Mouse (Mus musculus): ENCODE data around the gene Myo18b. TPM values are rescaled to one million over a fixed set of nuclear protein-coding genes. Genes with fewer than 3 reads are reported as not detected.

Myo18b gene
- total RNA-seq, 2 experiments from 2014 or later, result 327 to 359 TPM

DNA sequence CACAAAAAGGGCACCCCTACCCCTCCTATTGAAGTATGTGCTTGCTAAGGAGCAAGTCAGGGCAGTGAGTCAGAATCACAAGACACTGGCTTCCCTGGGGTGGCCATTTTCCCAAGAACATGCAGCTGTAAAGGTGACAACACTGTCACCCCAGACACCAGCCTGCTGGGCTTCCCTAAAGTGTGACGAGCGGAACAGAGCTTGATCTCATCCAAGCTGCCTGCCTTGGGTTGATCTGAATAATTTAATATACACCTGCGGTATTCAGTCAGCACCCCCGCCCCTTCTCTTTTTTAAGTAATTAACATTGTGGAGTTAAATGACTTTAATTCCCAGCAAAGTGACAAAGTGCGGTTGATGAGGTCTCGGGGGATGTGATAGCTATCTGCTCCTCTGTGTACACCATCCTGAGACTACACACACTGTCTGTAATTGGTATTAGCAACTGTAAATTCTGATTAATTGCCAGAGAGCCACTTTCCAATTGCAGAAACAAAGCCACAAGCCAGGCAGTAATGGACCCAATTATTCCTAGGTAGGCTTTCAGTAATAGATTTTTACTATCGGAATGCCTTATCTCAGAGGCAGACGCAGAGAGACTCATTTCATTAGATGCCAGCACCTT is 148.7 kb downstream of the Myo18b start:
- DNase-seq, result no peak

GRCm38 (mm10) chr5:112745176-112745575 is 151.0 kb downstream of the Myo18b start:
- DNase-seq, result no peak

DNA sequence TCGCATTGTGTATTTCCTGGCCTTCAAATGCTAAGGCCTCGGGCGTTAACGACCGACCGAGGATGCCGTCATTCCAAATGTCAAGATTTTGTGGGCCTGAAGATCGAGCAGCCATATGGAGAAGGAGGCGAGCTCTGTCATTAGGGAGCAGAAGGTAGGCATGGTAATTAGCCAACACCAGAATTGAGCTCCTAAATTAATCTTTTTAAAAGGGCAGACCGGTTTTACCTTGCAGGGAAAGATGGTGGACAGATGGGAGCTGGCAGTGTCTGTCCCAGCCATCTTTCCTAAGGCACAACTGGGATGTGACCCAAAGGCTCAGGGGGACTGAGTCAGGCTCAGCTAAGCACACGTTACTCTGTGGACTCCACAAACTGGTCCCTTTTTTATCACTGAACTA is 151.6 kb downstream of the Myo18b start:
- no peak for DNase-seq

DNA sequence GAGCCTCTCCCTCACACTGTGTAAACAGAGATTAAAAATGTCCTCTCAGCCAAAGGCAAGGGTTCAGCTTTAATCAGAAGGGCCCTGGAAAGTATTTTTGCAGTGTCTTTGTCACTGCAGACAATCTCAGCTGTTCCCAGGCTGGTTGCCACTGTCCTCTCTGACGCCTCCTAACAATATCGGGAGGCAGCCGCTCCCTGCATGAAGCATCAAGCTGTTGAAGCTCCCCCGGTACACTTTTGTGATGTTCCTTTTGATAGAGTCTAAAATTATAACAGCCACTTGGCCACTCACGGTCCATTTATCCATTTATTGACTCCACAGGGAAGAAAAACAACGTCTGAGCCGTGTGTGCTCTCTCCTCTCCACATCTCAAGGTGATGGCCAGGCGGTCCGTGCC is 153.0 kb downstream of the Myo18b start:
- no peak for DNase-seq

GRCm38 (mm10) chr5:112740651-112741050 is 155.5 kb downstream of the Myo18b start:
- no peak for DNase-seq

DNA sequence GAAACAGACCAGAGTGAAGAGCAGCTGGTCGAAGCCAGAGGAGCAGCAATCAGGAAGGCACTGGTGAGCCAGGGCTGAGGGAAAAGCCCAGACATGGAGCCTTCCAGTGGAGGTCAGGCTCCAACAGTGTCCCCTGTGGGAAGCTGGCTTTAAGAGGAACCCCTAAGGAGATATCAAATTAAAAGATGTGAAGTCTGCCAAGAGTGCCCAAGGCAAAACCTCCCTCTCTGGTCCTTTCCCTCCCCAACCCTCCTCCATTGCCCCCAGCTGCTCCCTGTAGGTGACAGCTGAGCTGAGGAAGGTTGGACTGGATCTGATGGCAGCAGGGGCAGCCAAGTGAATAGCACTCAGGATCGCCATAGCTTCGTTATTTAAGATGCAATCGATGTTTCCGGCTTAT is 161.1 kb downstream of the Myo18b start:
- DNase-seq, result no peak

DNA sequence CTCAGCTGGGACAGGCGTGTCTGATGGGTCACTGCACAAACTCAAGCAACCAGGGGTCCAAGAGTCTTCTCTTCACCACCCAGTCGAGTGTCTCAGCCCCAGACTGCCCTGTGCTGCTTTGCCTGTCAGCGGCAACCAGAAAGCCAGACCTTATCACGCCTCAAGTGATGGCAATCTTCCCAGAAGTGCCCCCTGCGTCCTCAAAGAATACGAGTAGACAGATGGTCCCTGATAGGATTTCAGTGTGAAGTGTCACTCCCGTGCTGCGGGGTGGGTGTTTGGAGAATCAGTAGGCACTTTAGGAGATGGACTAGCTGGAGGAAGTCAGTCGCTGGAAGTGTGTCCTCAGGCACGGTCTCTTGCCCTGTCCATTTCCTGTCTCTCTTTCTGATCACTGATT is 165.6 kb downstream of the Myo18b start:
- no peak for DNase-seq

DNA sequence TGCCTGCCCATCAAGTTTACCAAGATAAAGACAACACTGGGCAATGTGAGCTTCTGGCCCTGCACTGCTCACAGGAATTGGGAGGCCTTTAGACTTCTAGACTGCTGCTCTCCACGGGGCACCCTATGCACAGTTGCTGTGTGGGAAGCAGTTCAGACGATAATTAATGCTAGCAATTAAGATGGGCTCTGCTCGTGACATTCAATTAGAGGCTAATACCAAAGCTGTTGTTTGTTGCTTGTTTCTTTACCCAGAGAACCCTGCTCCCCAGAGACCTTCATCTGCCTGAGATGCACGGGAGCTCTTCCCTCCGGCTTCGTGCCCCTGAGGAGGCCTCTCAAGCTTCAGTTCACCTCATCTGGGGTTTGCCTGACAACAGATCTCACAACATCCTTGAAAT is 167.7 kb downstream of the Myo18b start:
- DNase-seq, result no peak

DNA sequence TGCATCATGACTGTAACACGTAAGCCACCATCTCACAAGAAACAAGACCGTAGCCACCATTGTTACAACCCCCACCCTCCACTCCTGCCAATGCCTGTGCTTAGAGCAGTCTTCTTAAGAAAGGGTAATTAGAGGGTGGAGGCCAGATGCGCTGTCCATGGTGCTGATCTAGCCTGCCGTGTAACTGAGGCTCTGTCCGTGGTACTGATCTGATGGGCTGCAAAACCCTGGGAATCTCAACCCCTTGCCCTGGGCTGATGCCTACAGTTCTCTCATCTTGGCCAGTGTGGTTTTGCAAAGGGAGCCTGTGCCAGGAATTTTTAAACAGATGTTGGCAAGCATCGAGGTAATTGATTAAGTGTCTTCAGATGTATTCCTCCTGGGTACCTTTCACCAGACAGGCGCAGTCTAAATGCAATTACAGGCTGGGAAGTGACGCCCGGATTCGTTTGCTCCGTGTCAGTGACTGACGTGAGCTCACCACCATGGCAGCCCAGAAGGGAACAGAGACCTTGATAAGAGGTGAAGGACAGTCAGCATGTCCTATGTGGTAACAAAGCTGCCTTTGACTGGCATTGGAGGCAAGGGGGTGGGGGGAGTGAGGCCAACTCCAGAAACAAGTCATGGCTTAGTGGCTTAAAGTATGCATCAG is 177.4 kb downstream of the Myo18b start:
- peak; percentile 83 for DNase-seq

- no peak for DNase-seq
These were observed 181.3 kb downstream of the Myo18b start for GRCm38 (mm10) chr5:112714679-112715446.

- no peak for DNase-seq
These were observed 186.3 kb downstream of the Myo18b start for GRCm38 (mm10) chr5:112709831-112710230.

- no peak for DNase-seq
These were observed 187.7 kb downstream of the Myo18b start for GRCm38 (mm10) chr5:112708441-112708840.

DNA sequence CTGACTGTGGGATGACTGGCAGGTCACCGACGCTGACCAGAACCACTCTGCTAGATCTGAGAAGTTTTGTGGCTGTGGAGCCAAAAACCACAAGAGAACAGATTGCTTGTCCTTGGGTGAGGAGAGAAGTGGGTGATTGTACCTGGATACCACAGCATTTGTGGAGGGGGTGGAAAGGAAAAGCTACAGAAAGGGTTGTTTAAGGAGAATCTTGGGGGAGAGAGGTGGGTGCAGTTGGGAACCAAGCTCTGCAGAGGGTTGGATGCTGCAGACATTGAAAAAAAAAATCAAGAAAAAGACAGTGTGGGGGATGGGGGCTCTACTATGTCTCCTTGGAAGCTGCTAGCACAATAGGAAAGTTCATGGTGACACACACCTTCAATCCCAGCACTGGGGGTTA is 188.7 kb downstream of the Myo18b start:
- no peak for DNase-seq

DNA sequence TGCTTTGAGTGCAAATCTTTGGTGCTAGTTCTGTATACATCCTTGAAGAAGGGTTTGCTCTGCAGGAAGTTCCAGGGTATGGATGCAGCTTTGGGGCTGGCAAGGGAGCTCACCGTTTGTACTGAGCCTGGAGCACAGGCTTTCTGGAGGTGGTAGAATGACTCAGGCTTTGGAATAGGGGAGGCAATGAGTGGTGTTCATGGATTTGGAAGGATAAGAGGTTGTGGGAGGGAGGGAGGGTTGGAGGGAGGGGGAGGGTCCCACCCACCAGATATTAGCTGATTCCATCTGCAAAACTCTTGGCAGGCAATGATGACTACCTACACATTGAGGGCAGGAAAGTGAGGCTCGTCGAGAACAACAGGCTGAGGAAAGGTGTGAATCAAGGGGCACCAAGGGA is 195.4 kb downstream of the Myo18b start:
- no peak for DNase-seq

- DNase-seq, result no peak
These were observed 199.5 kb downstream of the Myo18b start for GRCm38 (mm10) chr5:112696683-112697082.

- DNase-seq, result no peak
These were observed 200.9 kb downstream of the Myo18b start for GRCm38 (mm10) chr5:112695254-112695711.

GRCm38 (mm10) chr5:112693286-112693849 is 202.8 kb downstream of the Myo18b start:
- DNase-seq, result no peak

- DNase-seq, result peak; percentile 28
These were observed 208.9 kb downstream of the Myo18b start for GRCm38 (mm10) chr5:112687100-112687818.

GRCm38 (mm10) chr5:112686309-112687099 is 209.7 kb downstream of the Myo18b start:
- no peak for DNase-seq

DNA sequence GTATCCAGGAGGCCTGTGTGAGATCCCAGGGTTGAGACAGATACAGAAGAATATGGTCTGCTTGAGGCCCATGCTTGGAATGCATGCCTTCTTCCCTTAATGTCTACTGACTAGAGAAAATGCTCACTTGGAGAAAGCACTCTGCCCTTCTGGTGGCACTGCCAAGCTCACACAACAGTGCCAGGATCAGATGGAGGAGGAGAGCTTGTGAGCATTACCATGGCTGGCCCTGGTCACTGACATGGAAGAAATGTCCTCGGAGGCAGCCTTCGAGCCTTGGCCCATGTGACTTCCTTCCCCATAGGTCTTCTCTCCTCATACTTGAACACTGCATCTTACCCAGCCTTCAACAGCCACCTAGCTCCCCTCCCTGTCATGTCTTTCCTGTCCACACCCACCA is 216.9 kb downstream of the Myo18b start:
- DNase-seq, result no peak

DNA sequence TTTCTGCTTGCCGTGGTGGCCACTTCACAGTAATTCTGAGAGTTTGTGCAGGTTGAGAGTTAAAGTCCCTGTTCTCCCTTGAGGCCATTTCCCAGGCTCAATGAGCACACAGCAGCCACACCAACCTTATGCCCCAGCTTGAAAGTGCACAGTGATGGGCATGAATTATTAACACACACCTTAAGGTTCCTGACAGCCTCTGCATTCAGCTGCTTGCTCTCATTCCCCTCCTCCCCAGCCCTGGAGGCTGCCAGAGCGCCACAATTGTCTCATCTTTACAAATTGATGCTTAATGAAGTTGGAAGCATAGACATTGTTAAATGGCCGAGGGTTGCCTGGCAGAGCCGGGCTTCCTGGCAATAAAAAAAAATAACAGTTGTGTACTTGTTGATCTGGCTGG is 218.0 kb downstream of the Myo18b start:
- no peak for DNase-seq

DNA sequence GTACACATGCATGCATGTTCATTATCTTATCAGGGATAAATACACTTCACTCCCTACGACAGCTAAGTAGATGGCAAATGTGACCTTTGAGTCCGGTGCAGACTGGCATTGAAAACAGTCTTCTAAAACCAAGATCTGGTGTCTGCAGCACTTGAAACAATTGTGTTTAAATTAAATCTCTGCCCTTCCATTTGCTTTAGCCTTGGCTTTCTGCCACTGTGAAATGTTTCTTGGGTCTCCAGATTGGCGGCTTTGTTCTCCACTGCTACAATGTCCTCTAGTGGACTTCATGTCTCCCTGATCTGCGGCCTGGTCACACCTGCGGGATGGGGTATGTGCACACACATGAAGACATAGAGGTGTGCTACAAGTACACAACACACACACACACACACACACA is 221.4 kb downstream of the Myo18b start:
- DNase-seq, result no peak

All from gastrocnemius, postnatal 10 days (tissue).